Mouse (Mus musculus) spleen, postnatal 14 days (tissue): ENCODE measurements around the gene Usp36.

Source experiments
- DNase-seq, 2 experiments: peaks; one replicate each; pipeline ENCODE4 v3.0.0; 2021 to 2022; ENCODE audit warnings: low spot score in 2 of 2

The Usp36 gene

DNA sequence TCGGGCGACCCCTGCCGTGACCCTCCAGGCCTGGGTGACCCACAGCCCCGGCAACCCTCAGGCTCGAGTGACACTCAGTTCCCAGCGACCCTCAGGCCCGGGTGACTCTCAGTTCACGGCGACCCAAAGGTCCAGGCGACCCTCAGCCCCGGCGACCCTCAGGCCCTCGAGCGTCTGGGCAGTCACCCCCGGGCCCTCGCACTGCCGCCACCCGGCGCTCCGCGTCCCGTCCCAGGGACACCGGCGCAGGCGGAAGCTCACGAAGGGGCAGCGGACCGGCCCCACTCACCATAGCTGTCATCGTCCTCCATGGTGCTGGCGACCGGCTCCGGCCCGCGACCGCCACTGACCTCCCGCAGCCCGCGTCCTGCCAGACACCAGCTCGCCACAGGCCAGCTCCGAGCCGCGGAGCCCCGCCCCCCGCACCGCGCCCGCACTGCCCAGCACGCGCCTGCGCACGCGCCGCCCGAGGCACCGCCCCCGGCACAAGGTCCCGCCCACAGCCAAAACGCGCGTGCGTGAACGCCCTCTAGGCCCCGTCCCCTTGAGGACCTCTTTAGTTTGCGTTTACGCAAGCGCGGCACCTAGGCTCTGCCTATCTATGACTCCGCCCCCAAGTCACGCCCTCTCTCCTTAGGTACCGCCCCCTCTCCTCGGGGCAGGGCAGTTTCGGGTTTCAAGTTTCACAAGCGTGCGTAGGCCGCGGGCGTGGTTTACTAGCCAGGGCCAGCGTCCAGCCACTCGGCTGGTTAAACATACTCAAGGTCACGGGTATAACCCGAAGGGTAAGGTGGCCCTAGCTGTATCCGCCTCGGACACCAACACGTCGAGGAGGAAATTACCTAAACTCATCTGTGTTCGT, 41.7 kb downstream of the Usp36 start, which contains the start of gene Cyth1:
Cyth1 (minus strand) TSS at position 443 of the 862 bp plus-strand sequence.
- DNase-seq: peak; percentile 99

DNA sequence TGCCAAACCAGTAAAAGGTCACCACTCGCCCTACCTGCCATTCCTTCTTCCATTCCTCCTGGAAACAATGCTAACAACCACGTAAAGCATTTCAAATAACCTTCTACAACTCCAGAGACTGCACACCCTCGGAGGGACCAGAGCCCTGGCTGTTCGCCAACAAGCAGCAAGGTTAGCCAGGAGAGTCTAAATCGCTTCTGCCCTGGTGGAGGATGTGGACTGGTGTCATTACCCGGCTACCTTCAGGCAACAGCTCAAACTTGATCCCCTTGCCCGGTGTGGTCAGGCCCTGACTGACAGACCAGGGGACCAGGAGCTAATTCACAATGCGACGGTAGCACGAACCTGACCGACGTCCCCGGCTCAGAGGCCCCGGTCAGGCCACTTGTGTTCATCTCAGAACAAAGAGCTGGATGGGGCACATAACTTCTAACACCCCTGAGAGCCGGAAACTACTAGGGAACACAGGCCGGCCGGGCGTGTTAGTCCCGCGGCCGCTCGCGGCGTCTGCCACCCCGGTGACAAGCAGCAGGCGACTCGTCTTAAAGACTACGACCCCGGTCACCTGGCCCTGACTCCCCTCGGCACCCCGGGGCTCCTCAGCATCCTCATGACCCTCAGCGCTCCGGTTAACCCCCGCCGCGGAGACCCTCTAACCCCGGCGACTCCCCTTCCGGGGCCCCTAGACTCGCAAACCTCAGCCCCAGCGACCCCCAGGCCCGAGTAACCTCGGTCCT, 42.5 kb downstream of the Usp36 start:
- DNase-seq: peak in 1 of 2 experiments; percentile 51

DNA sequence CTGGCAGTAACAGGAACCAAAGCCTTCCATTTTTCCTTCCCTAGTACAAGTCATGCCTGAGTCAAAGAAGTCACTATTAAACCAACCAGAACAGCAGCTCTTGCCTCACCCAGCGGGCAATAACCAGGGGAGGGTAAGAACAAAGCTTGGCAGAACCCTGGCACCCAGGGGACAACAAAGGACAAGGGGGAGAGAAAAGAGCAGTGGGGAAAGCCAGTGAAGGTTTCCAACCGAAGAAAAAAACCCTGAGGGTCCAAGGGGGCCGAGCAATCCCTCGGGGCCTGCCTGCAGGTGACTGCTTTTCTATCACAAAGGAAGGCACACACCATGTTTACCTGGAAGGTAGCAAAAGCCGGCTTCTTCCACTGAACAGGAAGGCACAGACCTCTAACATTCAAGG, 43.3 kb downstream of the Usp36 start:
- no peak for DNase-seq

DNA sequence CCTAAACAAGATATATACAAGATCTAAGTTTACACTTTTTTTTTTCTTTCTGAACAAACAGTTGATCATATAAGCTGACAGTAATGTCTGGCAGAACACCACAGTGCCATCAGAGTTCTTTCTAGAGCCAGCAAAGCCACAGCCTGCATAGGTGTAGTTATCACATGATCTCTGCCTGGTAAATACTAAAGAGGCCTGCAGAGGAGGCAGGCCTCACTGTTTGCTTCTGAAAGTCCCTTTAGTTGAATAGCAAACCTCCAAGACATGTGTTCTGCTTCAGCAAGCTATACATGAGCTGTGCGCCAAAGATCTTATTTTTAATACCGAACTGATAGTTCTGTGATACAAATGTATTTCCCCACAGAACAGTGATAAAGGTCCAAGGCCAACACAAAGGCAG, 44.9 kb downstream of the Usp36 start:
- no peak for DNase-seq

DNA sequence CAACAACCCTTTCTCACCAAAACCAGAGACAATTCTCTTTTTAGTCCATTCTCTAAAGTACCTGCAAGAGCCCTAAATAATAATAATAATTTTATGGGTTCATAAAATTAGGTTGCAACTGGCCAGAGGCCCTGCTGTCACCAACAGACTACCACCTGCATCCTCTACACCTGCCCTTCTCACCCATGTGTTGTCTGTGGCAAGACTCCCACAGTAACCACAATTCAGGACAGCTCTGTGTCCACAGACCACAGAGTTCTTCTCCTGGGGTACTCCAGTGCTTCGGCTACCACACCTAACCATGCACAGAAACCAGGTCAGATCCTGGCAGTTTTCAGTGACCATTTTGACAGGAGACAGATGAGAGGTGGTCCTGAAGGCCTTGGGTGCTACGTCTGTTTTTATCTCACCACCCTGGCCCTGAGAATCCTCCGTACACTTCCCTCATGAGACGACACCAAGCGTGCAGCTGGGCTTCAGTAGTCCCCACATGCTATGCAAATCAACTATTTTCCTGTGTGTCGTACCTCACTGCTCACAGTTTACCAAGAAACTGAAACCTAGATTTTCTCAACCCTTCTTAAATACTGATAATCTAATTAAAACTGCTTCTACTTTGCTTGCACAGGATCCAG, 46.3 kb downstream of the Usp36 start:
- no peak for DNase-seq

DNA sequence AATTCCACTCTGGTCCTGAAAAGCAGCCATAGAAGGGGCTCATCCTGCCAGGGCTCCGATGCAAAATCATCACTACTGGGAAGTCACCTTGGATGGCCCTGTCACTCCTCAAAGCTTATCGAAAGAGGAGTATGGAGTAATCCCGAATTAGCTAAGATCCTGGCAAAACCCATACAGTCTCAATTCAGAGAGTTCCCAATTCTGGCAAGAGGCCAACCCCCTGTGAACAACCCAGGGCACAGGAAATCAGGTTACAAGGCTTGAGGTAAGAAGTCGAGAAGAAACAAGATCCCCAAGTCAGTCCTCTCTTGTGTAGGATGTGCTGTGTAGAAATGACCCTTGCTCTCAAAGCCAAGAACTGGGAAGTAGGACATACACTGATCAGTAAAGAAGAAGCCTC, 47.5 kb downstream of the Usp36 start:
- no peak for DNase-seq

DNA sequence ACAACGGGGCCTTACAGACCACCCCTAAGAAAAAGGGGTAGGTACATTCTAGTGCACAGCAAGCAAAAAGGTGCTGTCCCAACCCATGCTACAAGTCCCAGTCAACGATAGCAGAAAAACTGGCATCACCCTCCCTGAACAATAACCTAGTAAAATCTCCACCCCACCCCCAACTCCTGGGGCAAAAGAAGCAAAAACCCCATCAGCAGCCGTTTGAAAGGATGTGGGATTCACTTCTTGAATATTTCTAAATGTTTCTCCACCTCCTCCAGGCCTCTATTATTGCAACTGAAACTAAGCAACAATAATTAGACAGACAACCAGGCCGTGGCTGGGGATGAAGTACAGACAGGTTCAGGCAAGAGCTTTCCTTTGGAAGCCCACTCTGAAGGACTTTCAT, 49.7 kb downstream of the Usp36 start:
- DNase-seq: no peak

DNA sequence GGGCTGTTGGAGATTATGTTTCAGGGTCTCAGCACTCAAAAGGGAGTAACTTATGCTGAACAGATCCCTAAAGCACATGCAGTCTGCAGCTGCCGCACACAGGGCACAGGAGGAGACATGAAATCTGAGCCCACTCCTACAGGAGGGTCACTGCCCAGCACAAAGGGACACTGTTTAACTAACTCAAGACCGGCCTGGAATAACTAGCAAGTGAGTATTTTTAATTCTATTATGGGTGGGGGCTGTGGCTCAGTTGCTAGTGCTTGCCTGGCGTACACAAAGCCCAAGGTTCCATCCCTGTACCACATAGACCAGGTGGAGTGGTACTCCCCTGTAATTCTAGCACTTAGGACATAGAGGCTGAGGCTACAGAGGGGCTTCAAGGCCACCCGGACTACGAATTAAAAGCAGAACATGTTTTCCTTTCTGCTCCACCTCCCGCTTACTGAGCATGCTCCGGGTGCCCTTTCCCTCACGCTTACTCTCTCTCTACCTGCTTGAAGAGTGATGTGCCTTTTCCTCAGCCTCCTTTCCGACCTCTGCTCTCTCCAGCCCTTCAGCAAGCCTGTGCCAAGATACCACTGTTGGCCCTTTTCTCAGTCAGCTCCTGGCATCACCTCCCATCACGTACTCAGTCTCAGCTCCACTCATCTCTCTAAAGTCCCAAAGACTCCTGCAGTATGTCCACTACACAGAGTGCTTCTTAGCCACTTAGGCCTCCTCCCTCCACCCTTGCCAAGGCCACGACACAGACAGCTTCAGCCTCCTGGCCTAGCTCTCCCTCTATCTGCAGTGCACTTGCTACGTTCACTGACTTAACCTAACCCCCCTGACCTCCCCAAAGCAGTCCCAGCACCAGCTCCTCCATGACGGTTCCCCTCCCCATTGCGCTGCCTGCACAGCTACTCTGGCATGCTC, 50.5 kb downstream of the Usp36 start:
- DNase-seq: no peak

DNA sequence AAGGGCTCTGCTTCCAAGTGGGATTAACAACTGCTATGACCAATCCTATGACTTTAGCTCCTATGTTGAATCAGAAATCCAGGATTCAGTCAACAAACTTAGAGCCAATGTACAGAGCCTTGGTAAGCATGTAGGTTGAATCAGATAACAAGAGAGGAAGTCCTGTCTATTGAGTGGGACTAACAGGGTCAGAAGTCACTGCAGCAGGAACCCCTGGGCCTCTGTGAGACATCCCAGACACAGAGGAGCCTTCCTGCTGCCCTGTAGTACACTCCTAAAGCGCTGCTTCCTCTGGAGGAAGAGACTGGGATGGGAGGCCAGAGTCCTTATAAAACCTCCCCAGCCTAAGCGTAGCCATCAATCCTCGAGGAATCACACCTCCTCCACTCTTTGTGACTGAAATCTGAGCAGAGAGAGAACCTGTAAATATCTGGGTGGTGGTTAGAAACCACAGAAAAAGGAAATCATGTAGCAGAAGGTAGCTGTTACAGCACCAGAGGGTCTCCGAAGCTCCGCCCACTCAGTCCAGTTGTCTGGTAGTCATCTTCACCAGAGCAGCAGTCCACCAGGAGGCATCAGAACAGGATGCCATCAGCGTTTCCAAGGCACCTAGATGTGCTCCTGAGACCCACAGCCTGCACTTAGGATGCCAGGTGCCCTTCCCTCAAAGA, 53.4 kb downstream of the Usp36 start:
- no peak for DNase-seq

DNA sequence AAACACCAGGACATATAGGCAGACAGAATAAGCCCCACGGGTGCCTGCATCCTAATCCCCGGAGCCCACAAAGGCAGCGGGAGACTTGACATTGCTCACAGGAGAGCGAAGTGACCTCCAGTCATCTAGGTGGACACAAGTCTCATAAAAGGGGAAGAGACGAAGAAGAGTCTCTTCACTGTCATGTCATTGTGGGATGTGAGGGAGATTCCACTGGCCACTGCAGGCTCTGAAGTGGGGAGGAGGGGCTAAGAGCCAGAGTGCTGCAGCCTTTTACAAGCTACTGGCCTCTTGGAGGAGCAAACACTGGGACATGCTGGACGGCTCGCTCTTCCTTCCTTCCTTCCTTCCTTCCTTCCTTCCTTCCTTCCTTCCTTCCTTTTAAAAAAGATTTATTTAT, 55.1 kb downstream of the Usp36 start:
- DNase-seq: no peak

DNA sequence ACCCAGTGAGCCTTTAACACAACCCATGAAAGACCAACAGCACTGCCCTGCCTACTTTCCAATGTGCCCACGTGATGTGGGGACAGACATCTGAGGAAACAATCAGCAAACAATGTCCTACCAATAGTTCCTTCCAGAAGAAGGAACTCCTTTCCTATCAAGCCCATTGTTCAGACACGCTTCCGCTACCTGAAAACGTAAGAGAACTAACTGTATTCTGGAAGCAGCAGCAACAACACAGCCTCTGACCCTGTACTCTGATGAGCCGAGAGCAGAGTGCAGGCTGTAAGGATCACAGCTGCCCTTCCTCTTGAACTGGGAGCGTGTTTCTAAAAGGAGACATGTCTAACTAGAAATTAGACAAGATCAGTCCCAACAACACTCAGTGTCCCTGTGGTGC, 55.5 kb downstream of the Usp36 start:
- no peak for DNase-seq

DNA sequence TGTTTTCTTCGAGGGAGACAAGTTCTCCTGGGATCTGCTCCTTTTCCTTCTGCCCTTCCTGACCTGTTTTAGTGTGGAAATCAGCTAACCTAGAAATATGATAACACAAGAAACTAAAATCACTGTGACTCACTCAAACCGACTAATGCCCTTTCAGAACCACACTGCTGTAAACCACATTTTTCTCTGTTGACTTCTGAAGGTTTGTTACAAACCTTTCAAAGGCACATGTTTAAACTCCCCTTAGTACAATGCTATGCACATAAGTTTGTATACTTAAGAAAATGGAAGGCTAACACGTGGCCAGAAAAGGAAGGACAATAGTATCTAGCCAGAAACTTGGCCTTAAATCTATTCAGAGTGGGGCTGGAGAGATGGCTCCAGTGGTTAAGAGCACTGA, 56.1 kb downstream of the Usp36 start:
- DNase-seq: no peak

DNA sequence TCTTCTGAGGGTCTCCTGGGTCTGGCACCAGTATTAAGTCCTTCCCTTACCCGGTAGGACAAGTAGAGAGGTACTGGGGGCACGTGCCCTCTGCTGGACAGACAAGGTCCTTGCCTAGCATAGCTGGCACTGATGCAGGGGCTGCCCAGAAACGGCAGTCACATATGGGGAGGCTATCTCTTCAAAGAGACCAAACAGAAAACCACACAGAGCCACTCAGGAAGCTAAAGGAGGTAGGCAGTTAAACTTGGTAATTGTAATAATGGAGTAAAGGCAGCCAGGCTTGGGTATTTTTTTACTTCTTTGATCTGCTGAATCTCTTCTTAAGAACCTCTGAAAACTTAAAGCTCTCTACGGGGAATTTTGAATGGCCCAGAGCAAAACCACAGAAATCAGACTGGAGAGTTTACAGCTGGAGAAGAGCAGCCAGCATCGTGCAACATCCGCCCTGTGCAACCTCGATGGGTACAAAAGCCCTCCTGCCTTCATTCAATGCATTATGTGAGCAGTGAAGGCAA, 57.7 kb downstream of the Usp36 start:
- DNase-seq: peak in 1 of 2 experiments; percentile 53

DNA sequence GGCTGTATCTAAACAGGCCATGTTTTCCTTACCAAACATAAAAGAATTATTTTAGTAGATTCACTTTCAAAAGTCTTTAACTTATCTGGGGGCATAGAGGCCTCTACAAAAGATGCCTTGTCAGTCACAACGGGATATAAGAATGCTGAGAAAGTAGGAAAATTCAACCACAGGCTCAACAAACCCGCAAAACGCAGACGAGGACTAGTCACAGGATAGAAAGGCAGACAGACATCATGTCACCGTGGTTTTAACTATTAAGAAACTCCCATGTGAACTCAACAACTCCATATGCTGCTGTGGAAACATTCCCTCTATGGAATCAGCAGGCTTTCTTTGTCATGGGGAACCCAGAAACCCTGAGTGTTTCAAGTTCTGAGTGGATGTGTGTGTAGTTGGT, 60.1 kb downstream of the Usp36 start:
- no peak for DNase-seq

DNA sequence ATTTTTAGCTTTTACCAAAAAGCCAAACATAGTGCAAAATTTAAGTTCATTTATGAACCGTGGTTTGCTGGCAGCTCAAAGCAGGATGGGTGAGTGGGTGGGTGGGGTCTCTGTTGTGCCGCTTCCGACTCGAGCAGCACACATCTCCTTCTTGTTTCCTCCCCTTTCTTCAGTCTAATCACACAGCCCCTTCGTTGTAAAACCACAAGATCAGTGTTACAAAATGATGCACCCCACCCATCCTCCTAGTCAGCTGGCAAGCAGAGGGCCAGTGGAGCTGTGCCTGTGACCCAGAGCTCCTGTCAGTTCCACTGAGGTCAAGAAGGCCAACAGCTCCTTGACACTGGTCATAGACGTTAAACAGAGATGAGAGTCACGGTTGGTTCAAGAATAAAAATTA, 62.4 kb downstream of the Usp36 start:
- DNase-seq: no peak

DNA sequence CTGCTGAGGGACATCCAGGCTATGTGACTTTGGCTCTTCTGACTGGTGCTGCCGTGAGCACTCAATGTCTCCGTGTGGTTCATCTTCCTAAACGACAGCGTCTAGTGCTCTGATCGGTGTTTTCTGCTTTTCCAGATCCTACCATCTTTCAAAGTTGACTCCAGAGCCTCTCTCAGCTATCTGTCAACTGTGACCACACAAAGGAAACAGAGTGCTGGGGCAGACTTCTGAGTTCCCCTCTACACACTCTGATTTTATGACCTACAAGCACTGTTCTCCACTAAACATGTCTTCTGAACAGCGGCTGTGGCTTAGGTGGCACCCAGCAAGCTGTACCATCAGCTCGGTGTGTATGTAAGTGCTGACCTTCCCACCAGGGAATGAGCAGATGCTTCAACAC, 63.2 kb downstream of the Usp36 start:
- DNase-seq: no peak

DNA sequence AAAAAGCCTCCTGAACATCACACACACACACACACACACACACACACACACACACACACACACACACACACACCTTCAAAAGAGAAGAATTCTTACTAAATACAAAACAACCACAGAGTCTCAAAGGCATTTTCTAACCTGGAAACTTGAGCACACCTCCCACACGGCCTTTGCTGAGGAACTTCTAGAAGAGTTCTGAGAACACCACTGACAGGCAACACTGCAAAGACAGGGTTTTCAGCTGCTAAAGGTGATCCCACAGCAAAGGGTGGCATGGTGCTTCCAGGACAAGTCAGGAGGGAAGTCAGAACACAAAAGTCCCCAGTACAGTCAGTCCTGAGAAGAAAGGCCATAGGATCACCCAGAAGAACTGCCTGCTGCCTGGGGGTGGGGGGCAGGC, 64.2 kb downstream of the Usp36 start:
- DNase-seq: no peak

DNA sequence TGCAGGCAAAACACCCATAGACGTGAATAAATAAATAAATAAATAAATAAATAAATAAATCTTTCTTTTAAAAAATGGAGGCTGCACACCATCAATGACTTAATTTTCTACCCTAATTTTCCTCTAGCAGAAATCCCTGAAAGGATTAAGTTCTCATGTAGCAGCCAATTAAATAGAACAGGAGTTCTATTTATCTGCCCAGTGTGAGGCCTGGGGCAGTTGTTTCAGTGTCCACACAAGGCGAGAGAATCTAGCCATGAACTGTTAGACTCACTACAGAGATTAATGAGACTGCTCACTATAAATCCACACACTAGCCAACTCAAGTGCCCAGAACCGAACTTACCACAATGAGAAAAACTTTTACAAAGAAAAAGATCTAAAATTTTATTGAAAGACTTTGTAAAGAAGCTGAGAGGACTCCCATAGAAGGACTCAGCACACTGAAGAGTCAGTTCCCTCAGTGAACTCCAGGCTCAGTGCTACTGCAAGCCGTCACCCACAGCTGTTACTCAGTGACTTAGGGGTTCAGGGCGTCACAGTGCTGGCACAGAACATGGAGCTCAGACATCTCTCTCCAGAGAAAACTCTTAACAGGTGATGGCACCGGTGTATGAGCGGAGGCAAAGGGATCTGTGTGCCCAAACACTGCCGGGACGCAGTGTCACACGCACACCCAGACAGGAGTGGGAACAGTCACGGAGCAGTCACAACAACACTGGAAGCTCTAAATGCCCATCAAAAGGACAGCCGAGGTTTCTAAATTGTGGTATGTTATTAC, 64.8 kb downstream of the Usp36 start:
- DNase-seq: no peak

DNA sequence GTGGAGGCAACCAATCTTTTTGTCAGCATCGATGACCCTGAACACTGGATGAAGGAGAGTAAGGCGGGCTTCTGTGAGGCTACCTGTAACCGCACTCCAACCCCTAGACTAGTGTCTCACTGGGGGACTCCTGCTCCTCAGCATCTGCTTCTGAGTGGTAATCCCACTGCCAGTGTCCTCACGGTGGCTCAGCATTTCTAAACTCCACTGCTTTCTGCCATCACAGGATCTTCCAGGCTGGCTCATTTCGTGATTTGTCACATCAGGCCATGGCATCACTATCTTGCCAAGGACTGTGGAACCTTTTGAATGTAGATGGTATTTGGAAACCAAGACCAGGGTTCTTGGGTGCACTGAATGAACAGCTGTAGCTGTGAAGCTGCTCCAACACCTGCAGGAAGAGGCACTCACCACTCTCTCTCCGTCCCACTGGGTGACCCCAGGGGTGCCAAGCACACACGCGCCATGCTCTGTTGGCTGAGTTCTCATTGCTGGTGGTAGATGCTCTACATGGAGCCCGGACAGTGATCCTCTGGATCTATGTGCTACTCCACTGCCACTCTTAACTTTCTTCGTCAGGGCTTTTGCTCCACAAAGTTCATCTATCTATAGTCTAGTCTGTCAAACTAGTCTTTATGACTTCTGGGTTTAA, 66.5 kb downstream of the Usp36 start:
- no peak for DNase-seq
